Mouse (Mus musculus) limb, embryonic 12.5 days (tissue): Measurements from ENCODE around the gene Reep3. TPM values are rescaled to one million over a fixed set of nuclear protein-coding genes. Genes with fewer than 3 reads are reported as not detected.

Experiments used
- ATAC-seq: fragments of 200-750 bp; cut with Nextera tagmentation; 2 replicates; pipeline ENCODE4 v1.8.0; 2017; ENCODE audit warnings: low read depth, moderate TSS enrichment; ENCODE audit not compliant: insufficient number of reproducible peaks, insufficient read depth, low FRiP score, low TSS enrichment
- H3K27ac ChIP-seq: fragments of 300-500 bp; sonication (generic); 2 replicates; pipeline ENCODE4 v1.5.1; 2016; ENCODE audit warnings: mild to moderate bottlenecking, moderate library complexity
- H3K27me3 ChIP-seq: fragments of 300-500 bp; sonication (generic); 2 replicates; pipeline ENCODE4 v1.6.1; 2016; ENCODE audit warnings: mild to moderate bottlenecking, moderate library complexity
- H3K36me3 ChIP-seq: fragments of 300-500 bp; sonication (generic); 2 replicates; pipeline ENCODE4 v1.6.1; 2016; ENCODE audit warnings: mild to moderate bottlenecking, moderate library complexity
- H3K4me1 ChIP-seq: fragments of 300-500 bp; sonication (generic); replicated peaks from 2 replicates; pipeline ENCODE4 v1.6.1; 2016
- H3K4me2 ChIP-seq: fragments of 300-500 bp; sonication (generic); 2 replicates; pipeline ENCODE4 v1.6.1; 2016; ENCODE audit warnings: mild to moderate bottlenecking, moderate library complexity
- H3K4me3 ChIP-seq: fragments of 300-500 bp; sonication (generic); replicated peaks from 2 replicates; pipeline ENCODE4 v1.5.1; 2016; ENCODE audit warnings: mild to moderate bottlenecking
- H3K9ac ChIP-seq: fragments of 300-500 bp; sonication (generic); replicated peaks from 2 replicates; pipeline ENCODE4 v1.6.1; 2016; ENCODE audit warnings: mild to moderate bottlenecking, moderate library complexity
- H3K9me3 ChIP-seq: fragments of 300-500 bp; sonication (generic); 2 replicates; pipeline ENCODE4 v1.6.1; 2016; ENCODE audit warnings: mild to moderate bottlenecking, moderate library complexity
- WGBS: fragments of 180-500 bp; shearing (Covaris S2); methylation state at CpG from one replicate; pipeline ENCODE4 v1.1.7; 2016; 5-methylcytosine and 5-hydroxymethylcytosine counted together
- polyA plus RNA-seq: library from polyadenylated mRNA; unstranded; fragments of >200 nt; fragmentation: Nextera tagmentation; extraction: Ambion mirVana; gene quantifications from 2 replicates; pipeline ENCODE4 v1.2.1, GENCODE M21; 2016

Gene Reep3
- polyA plus RNA-seq, 1 experiment from 2014 or later, result 33.3 TPM

DNA sequence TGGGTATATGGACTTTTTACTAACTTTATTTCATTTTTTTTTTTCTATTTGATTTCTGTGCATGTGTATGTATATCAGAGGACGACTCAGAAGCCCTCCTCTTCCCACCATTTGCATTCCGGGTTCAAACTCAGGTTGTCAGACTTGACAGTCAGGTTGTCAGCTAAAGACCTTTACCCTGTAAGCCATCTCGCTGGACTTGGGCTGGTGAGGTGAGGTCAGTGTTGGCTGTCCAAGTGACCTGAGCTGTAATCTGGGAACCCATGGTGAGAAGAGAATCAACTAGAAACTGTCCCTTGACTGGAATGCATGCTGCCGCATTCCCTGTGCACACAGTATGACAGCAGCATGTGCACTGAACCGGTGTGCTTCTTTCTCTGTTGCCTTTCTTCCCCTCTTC, 12.9 kb upstream of the Reep3 start:
- H3K4me1 ChIP-seq, result peaks cover 46% of the 10 kb centered on the region
- WGBS, result 84% methylated on average over 5 of the region's 5 CpGs

DNA sequence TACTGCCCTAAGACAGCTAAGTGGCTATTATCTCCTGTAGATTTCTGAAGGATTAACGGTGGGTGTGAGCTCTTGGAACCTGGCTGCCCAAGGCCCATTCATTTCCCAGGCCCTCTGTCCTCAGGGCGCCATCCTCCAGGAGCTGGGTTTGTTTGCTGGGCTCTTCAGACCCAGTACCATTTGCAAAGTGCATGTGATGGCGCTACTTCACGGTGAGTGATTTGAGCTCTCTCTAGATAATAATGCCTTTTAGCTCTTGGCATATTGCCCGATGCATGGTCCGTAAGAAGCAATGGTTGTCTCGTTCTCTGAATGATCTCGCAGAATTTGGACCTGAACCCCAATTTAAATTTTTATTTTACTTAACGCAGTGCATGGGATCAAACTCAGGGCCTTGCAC, 11.4 kb upstream of the Reep3 start:
- Histone ChIP-seq H3K9me3 (no peaks in the 10 kb centered on the region), H3K4me1 (peaks cover 49% of the 10 kb centered on the region), H3K4me3 (no peak overlapping the region), H3K9ac (no peak overlapping the region), H3K4me2 (no peak overlapping the region), H3K27ac (no peak overlapping the region), H3K27me3 (no peaks in the 10 kb centered on the region), H3K36me3 (no peaks in the 10 kb centered on the region)
- WGBS, result 84% methylated on average over 9 of the region's 9 CpGs
- ATAC-seq, result no peak

More for the DNA sequence above, 12.9 kb upstream of the Reep3 start:
- H3K27ac ChIP-seq, result no peak overlapping the region
- H3K4me2 ChIP-seq, result no peak overlapping the region
- no peaks in the 10 kb centered on the region for H3K36me3 ChIP-seq
- no peak overlapping the region for H3K4me3 ChIP-seq
- H3K9ac ChIP-seq, result no peak overlapping the region
- no peaks in the 10 kb centered on the region for H3K27me3 ChIP-seq
- ATAC-seq, result no peak
- no peaks in the 10 kb centered on the region for H3K9me3 ChIP-seq

DNA sequence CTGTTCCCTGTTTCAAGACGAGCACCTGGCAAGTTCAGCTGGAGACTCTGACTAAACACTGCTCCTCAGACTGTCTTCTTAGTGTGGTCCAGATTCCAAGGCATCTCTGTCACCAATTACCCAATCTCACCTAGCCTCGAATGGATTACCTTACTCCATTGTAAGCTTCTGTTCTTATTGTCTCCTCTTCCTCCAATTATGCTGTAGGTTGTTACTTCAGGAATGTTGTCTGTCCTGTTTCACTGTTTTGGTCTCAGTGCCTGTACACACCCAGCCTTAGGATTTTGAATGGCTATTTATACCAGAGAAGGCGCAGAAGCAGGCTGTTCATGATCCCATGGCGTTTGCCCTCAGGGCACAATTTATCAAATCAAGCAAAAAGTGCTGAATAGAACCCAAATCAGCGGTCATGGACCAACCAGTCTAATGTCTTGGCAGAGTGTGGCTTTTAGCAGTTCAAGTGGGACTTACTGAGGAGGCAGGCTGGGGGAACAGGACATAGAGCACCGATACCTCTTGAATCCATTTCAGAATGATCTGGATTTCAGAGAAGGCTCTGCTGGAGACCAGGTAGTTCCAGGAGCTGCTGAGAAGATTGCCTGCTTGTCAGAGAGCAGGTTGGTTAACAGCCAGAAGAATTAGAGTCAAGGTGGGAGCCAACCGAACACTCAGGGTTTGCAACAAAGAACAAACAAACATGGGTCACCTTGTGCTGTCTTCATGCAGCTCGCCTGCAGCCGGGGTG, 10.4 kb upstream of the Reep3 start:
- Histone ChIP-seq H3K4me1 (peaks cover 56% of the 10 kb centered on the region), H3K9me3 (no peaks in the 10 kb centered on the region), H3K4me2 (no peak overlapping the region), H3K27ac (no peak overlapping the region), H3K36me3 (no peaks in the 10 kb centered on the region), H3K27me3 (no peaks in the 10 kb centered on the region), H3K4me3 (no peak overlapping the region), H3K9ac (no peak overlapping the region)
- WGBS, result 79% methylated on average over 9 of the region's 9 CpGs
- ATAC-seq, result no peak

DNA sequence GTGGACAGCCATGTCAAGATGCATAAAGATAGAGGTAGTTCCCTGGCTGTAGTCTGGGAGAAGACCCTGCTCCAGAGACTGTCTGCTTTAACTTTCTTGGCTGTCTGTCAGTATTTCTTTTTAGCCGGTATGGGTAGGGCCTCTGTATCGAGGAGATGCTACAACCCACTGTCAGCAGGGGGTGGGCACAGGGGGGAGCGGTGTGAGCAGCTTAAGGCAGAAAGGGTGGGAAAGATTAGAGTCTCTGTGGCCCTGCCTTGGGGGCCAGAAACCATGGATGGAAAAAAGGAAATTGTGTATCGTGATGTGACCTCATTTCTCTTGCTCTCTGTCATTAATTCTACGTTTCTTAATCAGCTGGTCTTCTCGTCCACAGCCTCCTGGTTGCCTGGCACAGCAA, 9.7 kb upstream of the Reep3 start:
- H3K4me2 ChIP-seq, result no peak overlapping the region
- no peak overlapping the region for H3K9ac ChIP-seq
- ATAC-seq, result no peak
- 0 out of 2 replicates have a peak, but pooled peaks cover 2% of the 10 kb centered on the region for H3K27me3 ChIP-seq
- H3K4me1 ChIP-seq, result peaks cover 54% of the 10 kb centered on the region
- no peak overlapping the region for H3K27ac ChIP-seq
- H3K36me3 ChIP-seq, result no peaks in the 10 kb centered on the region
- H3K4me3 ChIP-seq, result no peak overlapping the region
- 65% methylated on average over 6 of the region's 6 CpGs for WGBS
- no peaks in the 10 kb centered on the region for H3K9me3 ChIP-seq

DNA sequence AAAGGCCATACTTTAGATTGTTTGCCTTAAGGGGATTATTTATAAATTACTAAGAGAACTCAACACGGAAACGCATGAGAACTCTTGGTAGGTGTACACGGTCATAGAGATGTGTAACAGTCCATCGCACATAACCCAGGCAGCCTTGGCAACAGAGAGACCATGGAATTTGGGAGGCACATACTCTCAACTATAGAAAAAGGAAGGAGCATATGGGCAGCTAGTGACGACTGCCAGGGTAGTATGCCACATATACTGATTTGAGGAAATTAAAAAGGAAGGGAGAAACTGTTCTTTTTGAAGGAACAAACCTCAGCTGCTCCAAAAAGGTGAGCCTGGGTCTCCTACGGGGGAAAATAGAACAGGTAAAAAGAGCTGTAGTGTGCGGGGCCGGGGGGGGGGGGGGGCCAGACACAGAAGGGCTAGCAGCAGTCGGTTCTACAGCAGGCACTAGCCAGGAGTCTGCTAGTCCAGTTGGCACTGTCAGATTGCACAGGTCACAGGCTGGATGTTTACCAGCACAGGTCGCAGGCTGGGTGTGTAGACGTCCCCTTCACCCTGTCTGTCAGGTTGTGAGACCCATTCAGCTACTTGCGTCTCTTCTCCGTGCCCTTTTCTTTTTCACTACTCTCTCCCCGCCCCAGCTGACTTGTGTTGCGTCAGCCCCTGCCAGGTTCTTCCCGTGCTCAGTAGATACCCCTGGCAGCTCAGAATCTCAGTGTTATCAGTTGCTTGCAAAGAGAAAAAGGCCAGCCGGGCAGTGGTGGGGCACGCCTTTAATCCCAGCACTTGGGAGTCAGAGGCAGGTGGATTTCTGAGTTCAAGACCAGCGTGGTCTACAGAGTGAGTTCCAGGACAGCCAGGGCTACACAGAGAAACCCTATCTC, 8.8 kb upstream of the Reep3 start:
- Histone ChIP-seq H3K36me3 (no peaks in the 10 kb centered on the region), H3K4me1 (peaks cover 46% of the 10 kb centered on the region), H3K4me2 (no peak overlapping the region), H3K4me3 (no peak overlapping the region), H3K9me3 (no peaks in the 10 kb centered on the region), H3K27ac (no peak overlapping the region), H3K9ac (no peak overlapping the region), H3K27me3 (0 out of 2 replicates have a peak, but pooled peaks cover 2% of the 10 kb centered on the region)
- ATAC-seq, result no peak
- WGBS, result 79% methylated on average over 19 of the region's 19 CpGs

DNA sequence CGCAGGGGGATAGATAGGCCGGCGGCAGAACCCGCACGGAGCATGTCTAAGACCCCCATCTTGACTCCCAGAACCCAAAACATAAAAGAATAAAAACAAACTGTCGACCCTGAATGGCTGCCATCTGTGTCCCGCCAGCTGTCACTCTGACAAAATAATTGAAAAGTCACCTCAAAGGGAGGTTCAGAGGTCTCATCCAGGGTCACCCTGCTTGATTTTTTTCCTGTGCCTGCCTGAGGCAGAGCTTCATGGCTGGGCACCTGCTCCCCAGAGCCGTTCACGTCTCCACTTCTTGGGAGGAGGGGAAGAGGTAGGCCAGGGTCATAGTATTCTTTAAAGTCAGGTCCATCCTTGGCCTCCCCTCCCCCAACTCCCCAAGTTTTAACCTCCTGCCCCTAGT, 7.8 kb upstream of the Reep3 start:
- no peak for ATAC-seq
- H3K4me1 ChIP-seq, result peaks cover 48% of the 10 kb centered on the region
- H3K27ac ChIP-seq, result no peak overlapping the region
- no peaks in the 10 kb centered on the region for H3K9me3 ChIP-seq
- no peak overlapping the region; the same call in 1 of the 2 replicates for H3K4me2 ChIP-seq
- H3K27me3 ChIP-seq, result 0 out of 2 replicates have a peak, but pooled peaks cover 2% of the 10 kb centered on the region
- no peak overlapping the region for H3K4me3 ChIP-seq
- H3K36me3 ChIP-seq, result no peaks in the 10 kb centered on the region
- 20% methylated on average over 9 of the region's 9 CpGs for WGBS
- H3K9ac ChIP-seq, result no peak overlapping the region

DNA sequence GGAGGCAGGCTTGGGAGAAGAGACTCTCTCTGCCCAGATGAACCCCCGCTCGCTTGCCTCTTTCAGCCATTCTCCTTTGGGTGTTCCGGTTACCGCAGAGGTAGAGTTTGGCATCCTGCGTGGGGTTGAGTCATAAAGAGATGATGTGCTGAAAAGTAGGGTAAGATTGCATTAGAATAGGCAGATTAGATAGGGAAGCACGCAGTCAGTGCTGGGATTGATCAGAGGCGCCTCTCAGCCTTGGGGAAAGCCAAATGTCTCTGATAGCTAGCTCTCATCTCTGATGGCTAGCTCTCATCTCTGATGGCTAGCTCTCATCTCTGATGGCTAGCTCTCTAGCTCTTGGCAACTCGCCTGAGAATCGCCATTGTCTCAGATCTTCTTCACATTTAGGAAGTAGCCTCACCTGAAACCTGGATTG, 4.1 kb upstream of the Reep3 start:
- ATAC-seq, result no peak
- 0 out of 2 replicates have a peak, but pooled peaks cover 2% of the 10 kb centered on the region for H3K27me3 ChIP-seq
- H3K9me3 ChIP-seq, result no peaks in the 10 kb centered on the region
- no peak overlapping the region for H3K9ac ChIP-seq
- H3K4me3 ChIP-seq, result no peak overlapping the region
- peaks cover 68% of the 10 kb centered on the region for H3K4me1 ChIP-seq
- H3K4me2 ChIP-seq, result no peak overlapping the region
- WGBS, result 70% methylated on average over 9 of the region's 9 CpGs
- H3K36me3 ChIP-seq, result no peaks in the 10 kb centered on the region
- H3K27ac ChIP-seq, result no peak overlapping the region

DNA sequence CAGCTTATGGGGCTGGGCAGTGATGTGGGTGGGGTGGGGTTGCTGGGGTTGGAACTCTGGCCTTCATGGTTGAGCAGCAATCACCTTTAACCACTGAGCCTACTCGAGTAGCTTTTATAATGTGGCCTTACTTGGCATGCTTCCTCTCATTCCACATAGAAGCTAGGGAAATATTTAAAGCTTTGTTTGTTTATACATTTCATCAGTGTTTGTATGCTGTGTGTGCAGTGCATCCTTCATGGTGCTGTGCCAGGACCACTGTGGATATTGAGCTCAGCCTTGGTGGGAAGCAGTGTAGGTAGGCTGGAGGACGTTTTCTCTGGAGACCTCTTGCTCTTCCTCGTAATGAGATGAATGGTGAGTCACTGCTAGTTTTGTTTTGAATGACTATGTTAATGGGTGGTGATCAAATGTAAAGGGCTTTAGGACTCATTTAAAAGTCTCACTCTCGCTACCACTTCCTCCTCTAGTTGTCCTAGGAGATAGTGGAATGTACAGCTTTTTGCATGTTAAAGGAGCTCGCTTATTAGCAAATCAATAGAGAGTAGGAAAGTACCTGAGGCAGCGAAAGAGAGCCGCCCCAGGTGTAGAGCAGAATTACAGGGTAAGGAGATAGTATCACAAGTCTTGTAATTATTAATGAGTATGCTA, 3.4 kb upstream of the Reep3 start:
- no peaks in the 10 kb centered on the region for H3K36me3 ChIP-seq
- ATAC-seq, result no peak
- no peak overlapping the region for H3K9ac ChIP-seq
- 58% methylated on average over 7 of the region's 7 CpGs for WGBS
- no peak overlapping the region for H3K4me3 ChIP-seq
- H3K4me1 ChIP-seq, result peaks cover 63% of the 10 kb centered on the region
- H3K27ac ChIP-seq, result no peak overlapping the region
- no peak overlapping the region for H3K4me2 ChIP-seq
- H3K9me3 ChIP-seq, result no peaks in the 10 kb centered on the region
- H3K27me3 ChIP-seq, result 0 out of 2 replicates have a peak, but pooled peaks cover 2% of the 10 kb centered on the region

DNA sequence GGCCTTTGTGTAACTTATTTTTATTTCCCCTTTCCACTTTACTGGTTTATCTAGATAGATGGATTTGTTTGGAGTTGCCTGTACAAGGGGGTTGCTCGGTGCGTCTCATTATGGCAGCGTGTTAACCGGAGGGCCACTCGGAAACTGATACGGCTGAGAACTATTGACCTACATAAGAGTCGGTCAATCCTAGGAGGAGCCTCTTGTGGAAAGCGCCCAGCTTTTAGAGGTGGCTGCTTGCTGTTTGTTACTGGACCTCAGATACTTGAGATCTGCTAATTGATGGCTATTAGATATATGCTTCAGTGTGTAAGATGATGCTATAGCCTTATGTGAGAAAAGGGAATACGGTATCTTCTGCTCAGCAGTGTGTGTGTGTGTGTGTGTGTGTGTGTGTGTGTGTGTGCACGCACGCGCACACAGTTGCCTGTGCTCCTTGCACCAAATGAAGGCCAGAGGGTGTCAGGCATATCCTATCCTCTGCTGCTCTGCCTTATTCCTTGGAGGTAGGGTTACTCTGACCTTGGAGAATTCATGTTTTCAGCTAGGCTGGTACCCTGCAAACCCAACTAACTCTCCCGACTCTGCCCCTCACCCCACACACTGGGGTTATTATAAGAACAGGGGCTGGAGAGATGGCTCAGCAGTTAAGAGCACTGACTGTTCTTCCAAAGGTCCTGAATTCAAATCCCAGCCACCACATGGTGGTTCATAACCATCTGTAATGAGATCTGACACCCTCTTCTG, 2.6 kb upstream of the Reep3 start:
- Histone ChIP-seq H3K27ac (no peak overlapping the region), H3K9ac (no peak overlapping the region), H3K27me3 (0 out of 2 replicates have a peak, but pooled peaks cover 2% of the 10 kb centered on the region), H3K36me3 (no peaks in the 10 kb centered on the region), H3K9me3 (no peaks in the 10 kb centered on the region), H3K4me1 (peaks cover 55% of the 10 kb centered on the region), H3K4me2 (peak overlapping the region; percentile 82), H3K4me3 (no peak overlapping the region)
- WGBS, result 62% methylated on average over 13 of the region's 13 CpGs
- no peak for ATAC-seq

DNA sequence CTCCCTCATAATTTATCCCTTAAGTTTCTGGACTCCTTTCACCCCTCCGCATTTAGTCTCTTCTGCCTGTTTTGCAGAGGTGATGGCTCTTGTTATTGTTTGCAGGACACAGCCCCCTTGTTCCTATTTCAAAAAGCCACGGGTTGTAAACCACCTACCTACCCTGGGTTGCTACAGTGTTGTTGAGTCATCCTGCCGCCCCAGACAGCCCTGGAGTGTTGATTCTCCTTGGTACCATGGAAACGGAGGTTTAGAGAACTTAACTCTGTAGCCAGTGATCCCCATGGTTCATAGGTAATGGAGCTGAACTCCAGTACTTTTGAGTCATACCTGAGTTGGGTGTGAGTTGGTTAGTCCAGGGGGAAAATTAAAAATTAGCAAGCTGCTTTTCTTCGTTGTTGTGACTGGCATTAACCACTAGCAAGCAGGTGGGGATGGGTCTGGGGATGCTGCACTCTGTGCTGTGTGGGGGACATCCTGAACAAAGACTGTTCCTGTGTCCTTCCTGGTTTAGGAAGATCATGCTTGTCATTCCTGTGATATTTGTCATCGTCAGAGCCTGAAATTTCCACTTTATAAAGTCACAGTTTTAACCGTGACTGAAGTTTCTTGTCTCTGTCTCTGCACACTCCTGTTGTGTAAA, 1.8 kb upstream of the Reep3 start:
- peak overlapping the region; percentile 89 for H3K4me3 ChIP-seq
- peaks cover 47% of the 10 kb centered on the region for H3K4me1 ChIP-seq
- ATAC-seq, result no peak

More for the DNA sequence above, 1.8 kb upstream of the Reep3 start:
- no peaks in the 10 kb centered on the region for H3K9me3 ChIP-seq
- WGBS, result 15% methylated on average over 7 of the region's 7 CpGs
- peak overlapping the region; percentile 82 for H3K4me2 ChIP-seq
- no peaks in the 10 kb centered on the region for H3K36me3 ChIP-seq
- 0 out of 2 replicates have a peak overlapping the region, but pooled peaks have one; percentile 28 for H3K9ac ChIP-seq
- 0 out of 2 replicates have a peak, but pooled peaks cover 2% of the 10 kb centered on the region for H3K27me3 ChIP-seq
- H3K27ac ChIP-seq, result no peak overlapping the region
